24 mouse cellular contexts compared by ENCODE assay signal in genomic region chr16:33669072-33669471, GRCm38 (mm10).
"Had no signal": no experiment of that assay in that cellular context is flagged by ENCODE, and none has a peak within 500 bp of the region (broad histone marks: within the 10 kb centered on the region; RNA-seq: fewer than 3 reads in every experiment).

No protein-coding gene starts in this region.

- H3K27me3 ChIP-seq: heart, embryonic 12.5 days; hindbrain, embryonic 12.5 days; intestine, embryonic 15.5 days; limb, embryonic 12.5 days; liver, embryonic 13.5 days; liver, embryonic 15.5 days had no signal

- H3K36me3 ChIP-seq: heart, embryonic 12.5 days; hindbrain, embryonic 10.5 days; hindbrain, embryonic 12.5 days; intestine, embryonic 15.5 days; limb, embryonic 10.5 days; limb, embryonic 12.5 days; liver, embryonic 13.5 days; liver, embryonic 15.5 days had no signal

- H3K9me3 ChIP-seq: heart, embryonic 12.5 days; hindbrain, embryonic 10.5 days; hindbrain, embryonic 12.5 days; intestine, embryonic 15.5 days; limb, embryonic 10.5 days; limb, embryonic 12.5 days; liver, embryonic 13.5 days; liver, embryonic 15.5 days had no signal

- H3K27ac ChIP-seq: gastrocnemius, adult 2 months; hindbrain, embryonic 10.5 days; hindbrain, embryonic 12.5 days; hindbrain, embryonic 14.5 days; intestine, embryonic 15.5 days; layer of hippocampus, adult 2 months; left cerebral cortex, adult 2 months; limb, embryonic 10.5 days; limb, embryonic 12.5 days; liver, embryonic 13.5 days; liver, embryonic 15.5 days had no signal

- H3K4me3 ChIP-seq: gastrocnemius, adult 2 months; heart, embryonic 12.5 days; hindbrain, embryonic 10.5 days; hindbrain, embryonic 12.5 days; intestine, embryonic 15.5 days; layer of hippocampus, adult 2 months; left cerebral cortex, adult 2 months; limb, embryonic 10.5 days; limb, embryonic 12.5 days; liver, embryonic 13.5 days; liver, embryonic 15.5 days had no signal

- H3K4me1 ChIP-seq: limb, embryonic 12.5 days; liver, embryonic 13.5 days; liver, embryonic 15.5 days had no signal

- H3K4me2 ChIP-seq: heart, embryonic 12.5 days; hindbrain, embryonic 12.5 days; hindbrain, embryonic 14.5 days; intestine, embryonic 15.5 days; limb, embryonic 12.5 days; liver, embryonic 11.5 days; liver, embryonic 13.5 days; liver, embryonic 15.5 days had no signal

- DNase-seq: gastrocnemius, adult 2 months; gastrocnemius, postnatal 14 days; gastrocnemius, postnatal 36 days; heart, adult 18-20 months; heart, postnatal 10 days; heart, postnatal 4 days; kidney, adult 18-20 months; kidney, adult 8-10 months; kidney, postnatal 10 days; kidney, postnatal 25 days; liver; liver, embryonic 13.5 days; liver, postnatal 0 days had no signal
